Mouse (Mus musculus) cortical plate, adult 2 months (tissue): Measurements from ENCODE around the gene Klf3.

Source experiments
- CTCF ChIP-seq: fragments of 200-500 bp; IDR thresholded peaks from 2 replicates; pipeline ENCODE4 v1.5.1; 2011; ENCODE audit warnings: mild to moderate bottlenecking, control low read depth, low read length; ENCODE audit not compliant: insufficient read depth; ENCODE audit errors: extremely low read depth
- POLR2A ChIP-seq: fragments of 200-500 bp; IDR thresholded peaks from 2 replicates; pipeline ENCODE4 v1.6.1; 2011; ENCODE audit warnings: mild to moderate bottlenecking, low read length, control low read depth; ENCODE audit not compliant: insufficient read depth; ENCODE audit errors: extremely low read depth

DNA sequence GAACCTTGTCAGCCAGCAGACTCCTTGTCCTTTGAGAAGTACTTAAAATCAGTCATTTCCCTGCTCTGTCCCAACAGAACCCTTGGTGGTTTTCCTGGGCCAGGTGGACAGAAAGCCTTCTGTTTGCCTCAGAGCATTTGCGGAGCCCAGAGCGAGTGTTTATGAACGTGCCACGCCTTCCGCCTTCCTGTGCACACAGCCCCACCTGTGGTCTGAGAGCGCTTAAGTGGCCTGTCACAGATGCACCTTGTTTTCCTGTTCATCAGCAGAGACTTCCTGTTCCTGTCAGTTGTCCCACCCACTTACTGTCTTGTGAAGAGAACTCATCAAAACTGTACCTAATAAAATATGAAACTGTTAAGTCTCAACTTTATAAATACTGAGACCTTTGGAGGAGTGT lies 16.2 kb downstream of the Klf3 start:
- TF ChIP-seq CTCF (no peak), POLR2A (no peak)
